ENCODE assay signal across 19 mouse cellular contexts in genomic region chr5:99602244-99603023, GRCm38 (mm10).
DNase-seq lines count a peak whose midpoint lies in the region; ATAC-seq lines count a peak whose summit lies in the region.
"Had no signal": no experiment of that assay in that cellular context is flagged by ENCODE, and none has a peak within 500 bp of the region (broad histone marks: within the 10 kb centered on the region; RNA-seq: fewer than 3 reads in every experiment).

No protein-coding gene starts in this region.

- H3K9ac ChIP-seq in heart, embryonic 12.5 days, result no peak overlapping the region
- H3K9ac ChIP-seq in kidney, embryonic 15.5 days, result no peak overlapping the region
- no peak overlapping the region for H3K9ac ChIP-seq in intestine, embryonic 16.5 days (ENCODE audit: low read depth, low read length)
- H3K9ac ChIP-seq: embryonic facial prominence, embryonic 12.5 days; forebrain, embryonic 15.5 days; hindbrain, embryonic 15.5 days had no signal

- no peak overlapping the region for H3K27ac ChIP-seq in heart, embryonic 10.5 days
- H3K27ac ChIP-seq in heart, embryonic 12.5 days (ENCODE audit: poor library complexity, severe bottlenecking), result no peak overlapping the region
- no peak overlapping the region for H3K27ac ChIP-seq in kidney, embryonic 15.5 days
- no peak overlapping the region for H3K27ac ChIP-seq in intestine, embryonic 16.5 days (ENCODE audit: low read length)
- H3K27ac ChIP-seq: embryonic facial prominence, embryonic 12.5 days; forebrain, embryonic 15.5 days; hindbrain, embryonic 15.5 days had no signal

- DNase-seq in heart, embryonic 10.5 days (ENCODE audit: low spot score), result peak; percentile 41
- no peak for DNase-seq in kidney, adult 8-10 months
- DNase-seq in layer of hippocampus, adult 9-11 months, result peak; percentile 32
- DNase-seq in layer of hippocampus, postnatal 25 days (ENCODE audit: extremely low spot score in 1 of 2, low spot score in 1 of 2), result no peak
- no peak for DNase-seq in natural killer cell, adult 2 months (ENCODE audit: low spot score in 2 of 2)
- DNase-seq: adrenal gland, postnatal 14 days; cerebellum, adult 2 months; cerebellum, postnatal 10 days; gastrocnemius, postnatal 14 days; heart, postnatal 10 days had no signal

- H3K9me3 ChIP-seq in heart, embryonic 10.5 days, result no peaks in the 10 kb centered on the region
- H3K9me3 ChIP-seq in heart, embryonic 12.5 days (replicated peaks), result no peaks in the 10 kb centered on the region
- H3K9me3 ChIP-seq in kidney, embryonic 15.5 days (replicated peaks), result no peaks in the 10 kb centered on the region
- no peaks in the 10 kb centered on the region for H3K9me3 ChIP-seq in intestine, embryonic 16.5 days (ENCODE audit: control insufficient read depth, low read length)
- H3K9me3 ChIP-seq: embryonic facial prominence, embryonic 12.5 days; forebrain, embryonic 15.5 days; hindbrain, embryonic 15.5 days had no signal

- WGBS in heart, embryonic 10.5 days, result 70% methylated on average over 10 of the region's 10 CpGs
- 59% methylated on average over 10 of the region's 10 CpGs for WGBS in heart, embryonic 12.5 days
- WGBS in kidney, embryonic 15.5 days, result 45% methylated on average over 10 of the region's 10 CpGs
- WGBS in intestine, embryonic 16.5 days, result 56% methylated on average over 10 of the region's 10 CpGs

- peaks cover 3% of the 10 kb centered on the region for H3K4me1 ChIP-seq in heart, embryonic 10.5 days
- peaks cover 9% of the 10 kb centered on the region for H3K4me1 ChIP-seq in heart, embryonic 12.5 days (replicated peaks)
- H3K4me1 ChIP-seq in kidney, embryonic 15.5 days, result peaks cover 38% of the 10 kb centered on the region
- no peaks in the 10 kb centered on the region; the same call in 1 of the 2 replicates for H3K4me1 ChIP-seq in intestine, embryonic 16.5 days (ENCODE audit: control insufficient read depth, insufficient read depth, low read length)

- H3K36me3 ChIP-seq in heart, embryonic 10.5 days, result no peaks in the 10 kb centered on the region
- H3K36me3 ChIP-seq in heart, embryonic 12.5 days, result no peaks in the 10 kb centered on the region
- no peaks in the 10 kb centered on the region for H3K36me3 ChIP-seq in kidney, embryonic 15.5 days
- no peaks in the 10 kb centered on the region for H3K36me3 ChIP-seq in intestine, embryonic 16.5 days (ENCODE audit: control insufficient read depth, insufficient read depth, low read length)
- H3K36me3 ChIP-seq: embryonic facial prominence, embryonic 12.5 days; forebrain, embryonic 15.5 days; hindbrain, embryonic 15.5 days had no signal

- no peak overlapping the region for H3K4me3 ChIP-seq in heart, embryonic 10.5 days
- no peak overlapping the region for H3K4me3 ChIP-seq in heart, embryonic 12.5 days
- no peak overlapping the region for H3K4me3 ChIP-seq in kidney, embryonic 15.5 days (replicated peaks)
- no peak overlapping the region for H3K4me3 ChIP-seq in intestine, embryonic 16.5 days (ENCODE audit: low read length)
- H3K4me3 ChIP-seq: embryonic facial prominence, embryonic 12.5 days; forebrain, embryonic 15.5 days; hindbrain, embryonic 15.5 days had no signal

- no peak for ATAC-seq in heart, embryonic 12.5 days (ENCODE audit: insufficient number of reproducible peaks, low FRiP score)
- peak; percentile 64; the same call in 1 of the 2 replicates for ATAC-seq in kidney, embryonic 15.5 days (replicated peaks; ENCODE audit: low FRiP score)
- peak; percentile 75 for ATAC-seq in intestine, embryonic 16.5 days
- ATAC-seq: activated CD4-positive, CD25-positive, alpha-beta regulatory T cell, adult 4 months; forebrain, embryonic 15.5 days; Patski had no signal

- H3K27me3 ChIP-seq in heart, embryonic 10.5 days (ENCODE audit: insufficient read depth, poor library complexity, severe bottlenecking), result 0 out of 2 replicates have a peak, but pooled peaks cover 6% of the 10 kb centered on the region
- H3K27me3 ChIP-seq in heart, embryonic 12.5 days (replicated peaks), result no peaks in the 10 kb centered on the region
- H3K27me3 ChIP-seq in kidney, embryonic 15.5 days, result no peaks in the 10 kb centered on the region; the same call in 1 of the 2 replicates
- H3K27me3 ChIP-seq in intestine, embryonic 16.5 days (replicated peaks; ENCODE audit: control insufficient read depth, insufficient read depth, low read length), result no peaks in the 10 kb centered on the region
- H3K27me3 ChIP-seq: CH12.LX; embryonic facial prominence, embryonic 12.5 days; forebrain, embryonic 15.5 days; hindbrain, embryonic 15.5 days; Patski had no signal

- H3K4me2 ChIP-seq in heart, embryonic 12.5 days, result no peak overlapping the region
- H3K4me2 ChIP-seq in kidney, embryonic 15.5 days, result no peak overlapping the region
- no peak overlapping the region for H3K4me2 ChIP-seq in intestine, embryonic 16.5 days (ENCODE audit: low read depth, low read length)
- H3K4me2 ChIP-seq: embryonic facial prominence, embryonic 12.5 days; forebrain, embryonic 15.5 days; hindbrain, embryonic 15.5 days had no signal

Comparison
In these comparisons a context has a peak if more than half of its experiments do, and no peak if none do; other contexts are left out.
1. DNase-seq: peak in heart, embryonic 10.5 days (single experiment) and layer of hippocampus, adult 9-11 months (single experiment); none in kidney, adult 8-10 months (0 of 2), layer of hippocampus, postnatal 25 days (0 of 2) and natural killer cell, adult 2 months (0 of 2).